Mouse (Mus musculus) adipocyte (in vitro differentiated cells): ENCODE data around the gene Nrde2.
A peak's percentile ranks its signal among the peaks of the same experiment; 100 is the strongest.

Experiments used
- DNase-seq: peaks from one replicate; pipeline ENCODE4 v3.0.0-alpha.2; 2016; ENCODE audit warnings: low spot score

Nrde2 gene

GRCm38 (mm10) chr12:100124913-100125798 lies 34.3 kb downstream of the Nrde2 start:
- DNase-seq = peak; percentile 25

- no peak for DNase-seq
Measured at GRCm38 (mm10) chr12:100123476-100123875, 36.0 kb downstream of the Nrde2 start.

DNA sequence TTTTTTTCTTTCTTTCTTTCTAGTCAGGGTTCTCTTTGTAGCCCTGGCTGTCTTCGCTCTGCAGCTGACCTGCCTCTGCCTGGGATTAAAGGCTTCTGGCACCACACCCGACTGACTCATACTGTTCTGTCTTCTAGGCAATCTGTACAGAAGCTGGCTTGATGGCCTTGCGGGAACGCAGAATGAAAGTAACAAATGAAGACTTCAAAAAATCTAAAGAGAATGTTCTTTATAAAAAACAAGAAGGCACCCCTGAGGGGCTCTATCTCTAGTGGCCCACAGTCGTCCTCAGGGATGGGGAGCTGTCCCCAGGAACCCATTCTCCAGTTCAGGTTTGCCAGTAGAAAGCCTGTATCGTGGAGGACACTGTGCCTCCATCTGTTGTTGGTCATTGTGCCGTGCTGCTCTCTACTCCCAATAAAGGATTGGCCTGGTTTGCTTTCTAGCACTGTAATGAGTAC lies 36.5 kb downstream of the Nrde2 start:
- DNase-seq = peak; percentile 28

DNA sequence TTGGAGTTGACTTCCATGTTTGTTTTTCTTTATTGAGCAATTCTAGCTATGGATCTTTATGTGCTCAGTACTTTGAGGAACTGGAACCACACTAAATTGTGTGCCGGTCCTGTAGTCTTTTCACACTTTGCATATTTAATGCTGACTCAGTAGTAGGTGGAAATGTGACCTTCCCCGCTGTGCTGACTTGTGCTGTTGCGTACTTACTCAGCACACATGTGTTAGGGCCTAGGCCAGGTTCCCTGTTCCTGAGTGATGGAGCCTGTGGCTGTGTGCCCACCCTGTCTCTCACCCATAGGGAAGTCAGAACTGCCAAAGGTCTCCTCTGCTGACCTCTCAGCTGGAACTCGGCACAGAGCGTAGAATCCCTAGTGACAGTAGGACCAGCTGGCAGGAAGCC lies 43.5 kb downstream of the Nrde2 start:
- DNase-seq = no peak

GRCm38 (mm10) chr12:100109986-100110696 lies 49.3 kb downstream of the Nrde2 start, which contains the start of gene Psmc1:
Gene Psmc1, plus strand, starts transcription at chr12:100110154.
- peak; percentile 90 for DNase-seq

DNA sequence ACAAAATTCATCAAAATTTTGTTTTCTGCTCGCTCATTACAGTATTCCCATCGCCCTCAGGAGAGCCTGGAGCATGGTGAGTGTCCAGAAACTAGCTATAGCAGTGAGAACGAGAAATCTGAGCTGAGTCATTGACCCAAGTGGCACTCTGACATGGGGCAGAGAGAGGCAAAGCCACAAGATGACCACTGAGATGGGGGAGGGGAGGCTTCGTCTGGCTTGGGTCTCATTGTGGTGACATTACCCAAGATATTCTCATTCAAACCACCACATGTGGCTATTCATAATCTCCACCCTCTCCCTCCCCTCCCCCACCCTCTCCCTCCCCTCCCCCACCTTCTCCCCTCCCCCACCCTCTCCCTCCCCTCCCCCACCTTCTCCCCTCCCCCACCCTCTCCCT lies 52.0 kb downstream of the Nrde2 start:
- no peak for DNase-seq

DNA sequence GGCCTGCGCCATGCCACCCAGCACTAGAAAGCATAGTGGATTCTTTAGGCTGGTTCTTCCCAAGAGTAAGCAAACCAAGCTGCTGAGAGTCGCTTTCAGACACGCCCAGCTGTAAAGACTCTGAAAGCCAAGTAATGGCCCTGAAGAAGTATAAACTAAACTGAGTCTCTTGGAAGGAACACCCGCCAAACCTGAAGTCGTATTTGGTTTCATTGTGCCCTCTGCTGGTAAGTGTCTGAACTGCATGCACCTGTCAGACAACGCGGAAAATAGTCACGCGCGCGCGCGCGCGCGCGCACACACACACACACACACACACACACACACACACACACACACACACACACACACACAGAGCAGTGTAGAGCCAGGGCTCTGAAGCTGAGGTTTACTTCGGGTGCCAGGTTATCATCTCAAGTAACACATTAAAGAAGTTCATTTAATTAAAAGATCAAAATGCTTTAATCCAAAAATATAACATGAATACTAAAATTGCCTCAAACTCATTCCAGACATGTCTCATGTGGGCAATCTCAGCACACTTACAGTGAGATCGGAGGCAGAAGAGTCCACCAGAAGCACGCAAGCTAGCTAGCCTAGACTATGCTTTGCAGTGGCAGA lies 53.1 kb downstream of the Nrde2 start:
- peak; percentile 80 for DNase-seq

- DNase-seq = no peak
Measured at GRCm38 (mm10) chr12:100104530-100104929, 54.9 kb downstream of the Nrde2 start.

- DNase-seq = no peak
Measured at GRCm38 (mm10) chr12:100101651-100102050, 57.8 kb downstream of the Nrde2 start.

DNA sequence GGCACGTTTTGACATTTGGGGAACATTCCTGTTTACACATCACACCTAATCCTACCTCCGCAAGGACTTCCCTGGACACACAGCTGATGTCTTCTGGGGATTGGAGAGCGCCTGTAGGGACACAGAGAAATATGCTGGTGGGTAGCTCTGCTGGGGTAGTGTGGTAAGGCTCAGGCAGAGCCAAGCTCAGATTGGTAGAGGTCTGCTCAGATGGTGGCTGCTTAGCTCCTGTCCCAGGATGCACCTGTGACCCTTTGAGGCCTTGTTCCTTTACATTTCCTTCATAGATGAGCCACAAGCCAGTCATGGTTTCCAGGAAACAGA lies 58.8 kb downstream of the Nrde2 start:
- no peak for DNase-seq

DNA sequence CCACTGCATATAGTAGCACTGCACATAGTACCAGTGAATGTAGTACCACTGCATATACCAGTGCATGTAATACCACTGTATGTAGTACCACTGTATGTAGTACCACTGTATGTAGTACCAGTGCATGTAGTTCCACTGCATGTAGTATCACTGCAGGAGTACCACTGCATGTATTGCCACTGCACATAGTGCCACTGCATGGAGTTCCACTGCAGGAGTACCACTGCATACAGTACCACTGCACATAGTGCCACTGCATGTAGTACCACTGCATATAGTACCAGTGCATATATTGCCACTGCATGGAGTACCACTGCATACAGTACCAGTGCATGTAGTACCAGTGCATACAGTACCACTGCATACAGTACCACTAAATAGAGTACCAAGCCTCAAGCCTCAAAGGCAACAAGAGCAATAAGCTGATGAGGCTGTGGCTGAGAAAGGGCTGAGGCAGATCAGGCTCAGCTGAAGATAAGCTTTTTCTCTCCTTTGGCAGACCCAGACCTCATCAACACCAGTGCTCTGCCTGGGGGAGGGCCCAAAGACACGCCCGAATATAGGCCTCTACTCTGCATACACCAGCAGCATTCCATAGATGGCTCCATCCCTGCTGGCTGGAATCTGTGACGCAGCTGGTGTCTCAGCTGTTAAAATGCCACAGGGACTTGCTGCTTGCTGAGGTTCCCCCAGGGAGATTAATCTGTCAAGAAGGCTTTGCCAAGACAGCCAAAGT lies 59.3 kb downstream of the Nrde2 start:
- DNase-seq = no peak

DNA sequence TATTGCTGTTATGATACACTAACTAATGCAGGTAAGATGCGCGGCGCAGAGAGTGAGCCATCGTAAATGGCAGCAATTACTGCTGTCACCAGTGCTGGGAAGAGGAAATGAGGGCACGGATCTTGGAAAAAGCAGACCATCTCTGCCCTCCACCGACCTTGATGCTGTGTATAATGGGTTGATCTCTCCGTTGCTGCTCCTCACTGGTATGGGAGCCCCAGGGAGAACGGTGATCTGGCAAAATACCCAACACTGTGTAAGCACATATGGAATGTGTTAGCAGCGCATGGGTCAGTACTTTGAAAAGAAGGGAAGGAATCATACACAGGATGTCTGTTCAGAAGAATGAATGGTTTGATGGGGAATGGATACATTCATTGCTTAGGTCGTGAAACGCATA lies 66.4 kb downstream of the Nrde2 start:
- no peak for DNase-seq

- DNase-seq = no peak
Measured at GRCm38 (mm10) chr12:100090750-100091149, 68.7 kb downstream of the Nrde2 start.

GRCm38 (mm10) chr12:100089265-100089664 lies 70.2 kb downstream of the Nrde2 start:
- DNase-seq = no peak

DNA sequence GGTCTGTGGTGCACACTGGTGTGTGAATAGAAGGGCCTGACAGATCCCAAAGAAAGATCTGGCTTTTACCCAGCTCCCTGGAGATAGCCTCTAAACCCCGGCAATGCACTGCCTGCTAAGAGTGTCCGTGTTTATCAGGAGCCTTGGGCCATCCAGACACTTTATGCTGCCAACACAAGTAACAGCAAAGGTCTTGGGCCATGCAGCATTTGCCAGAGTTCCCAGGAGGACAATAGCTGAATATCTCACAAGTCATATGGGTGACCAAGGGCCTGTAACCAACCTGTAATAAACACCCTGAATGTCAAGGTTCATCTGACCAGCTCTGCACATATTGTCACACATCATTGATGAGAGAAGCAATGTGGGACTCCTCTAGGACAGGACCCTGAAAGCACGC lies 71.4 kb downstream of the Nrde2 start:
- peak; percentile 65 for DNase-seq

DNA sequence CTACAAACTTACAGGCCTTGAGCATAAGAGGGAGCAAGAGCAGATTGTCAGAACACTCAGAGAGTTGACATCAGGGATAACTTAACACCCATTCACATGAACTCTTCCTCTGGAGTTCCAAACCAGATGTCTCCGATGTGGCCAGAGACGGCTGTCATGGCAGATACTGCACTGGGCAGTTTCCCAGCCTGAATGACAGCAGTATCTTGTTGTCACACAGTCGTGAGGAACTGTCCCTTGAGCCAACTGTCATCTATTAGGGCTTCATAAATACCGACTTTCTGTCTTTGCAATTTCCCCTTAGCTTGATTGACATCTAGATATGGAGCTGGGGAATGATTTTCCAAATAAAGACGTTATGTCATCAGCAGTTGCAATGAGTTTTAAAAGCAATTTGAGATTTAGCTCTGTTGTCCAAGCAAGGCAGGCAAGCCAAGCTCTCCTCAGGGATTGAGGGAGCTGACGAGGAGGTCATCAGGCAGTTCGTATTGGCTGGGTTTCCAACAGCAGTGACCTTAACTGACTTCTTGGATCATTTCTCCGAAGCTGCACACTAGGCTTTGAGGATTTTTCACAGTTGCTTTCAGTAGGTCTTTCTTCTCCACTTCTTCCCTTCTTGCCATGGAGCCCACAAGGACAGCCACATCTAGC lies 79.7 kb downstream of the Nrde2 start:
- peak; percentile 70 for DNase-seq

DNA sequence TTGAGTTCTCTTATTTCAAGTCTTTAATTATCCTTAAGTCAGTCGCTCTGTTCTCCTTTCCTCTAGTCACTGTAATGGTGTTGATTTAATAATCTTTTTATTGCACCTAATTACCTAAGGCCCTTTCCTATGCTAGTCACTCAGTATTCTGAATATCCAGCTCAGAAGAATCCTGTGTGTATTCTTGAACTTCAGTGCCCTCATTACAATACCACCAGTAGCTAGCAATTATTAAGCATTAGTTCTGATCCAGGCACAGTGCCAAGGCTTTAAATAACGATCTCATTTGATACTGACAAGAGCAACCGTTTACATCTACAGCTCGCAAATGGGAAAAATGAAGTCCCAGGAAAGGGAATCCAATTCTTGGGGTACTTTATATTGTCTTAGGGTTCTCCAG lies 83.7 kb downstream of the Nrde2 start:
- no peak for DNase-seq
